Mouse (Mus musculus) myocyte (in vitro differentiated cells): ENCODE results near the gene 4933434E20Rik. TPM values are rescaled to one million over a fixed set of nuclear protein-coding genes. Genes with fewer than 3 reads are reported as not detected.
A peak's percentile ranks its signal among the peaks of the same experiment; 100 is the strongest.

Experiments used
- H3K27me3 ChIP-seq: one replicate; pipeline ENCODE4 v1.6.1; 2011; ENCODE audit not compliant: control insufficient read depth, insufficient read depth, insufficient read length
- H3K36me3 ChIP-seq: one replicate; pipeline ENCODE4 v1.6.1; 2011; ENCODE audit not compliant: control insufficient read depth, insufficient read depth
- H3K4me2 ChIP-seq: one replicate; pipeline ENCODE4 v1.6.1; 2011; ENCODE audit warnings: low read depth, control low read depth
- H3K4me3 ChIP-seq: one replicate; pipeline ENCODE4 v1.5.1; 2011; ENCODE audit warnings: mild to moderate bottlenecking, control low read depth, moderate library complexity
- H3K79me2 ChIP-seq: one replicate; pipeline ENCODE4 v1.6.1; 2011; ENCODE audit not compliant: control insufficient read depth, insufficient read depth
- H3ac ChIP-seq: one replicate; pipeline ENCODE4 v1.6.1; 2011; ENCODE audit not compliant: control insufficient read depth, insufficient read length
- CEBPB ChIP-seq: IDR thresholded peaks from 2 replicates; pipeline ENCODE4 v1.6.1; 2011; ENCODE audit warnings: mild to moderate bottlenecking, moderate library complexity; ENCODE audit not compliant: poor library complexity, insufficient read depth, severe bottlenecking
- E2F4 ChIP-seq: IDR thresholded peaks from one replicate; pipeline ENCODE4 v1.6.1; 2011; ENCODE audit warnings: mild to moderate bottlenecking, control low read depth, moderate library complexity; ENCODE audit not compliant: insufficient read depth
- MAX ChIP-seq: IDR thresholded peaks from one replicate; pipeline ENCODE4 v1.6.1; 2011; ENCODE audit warnings: low read depth, mild to moderate bottlenecking, control low read depth
- MYOD1 ChIP-seq, 3 experiments: IDR thresholded peaks; one replicate each; pipeline ENCODE4 v1.6.1; 2011; ENCODE audit warnings: control low read depth in 2 of 3, low read depth in 2 of 3, mild to moderate bottlenecking in 2 of 3, moderate library complexity in 1 of 3; ENCODE audit not compliant: insufficient read length in 2 of 3, control insufficient read depth in 1 of 3
- MYOG ChIP-seq, 3 experiments: IDR thresholded peaks; one replicate each; pipeline ENCODE4 v1.6.1; 2011; ENCODE audit warnings: control low read depth in 2 of 3, low read depth in 2 of 3, mild to moderate bottlenecking in 2 of 3; ENCODE audit not compliant: insufficient read length in 2 of 3, control insufficient read depth in 1 of 3, insufficient read depth in 1 of 3
- POLR2A ChIP-seq: IDR thresholded peaks from one replicate; pipeline ENCODE4 v1.6.1; 2011; ENCODE audit warnings: low read depth, mild to moderate bottlenecking, control low read depth, moderate library complexity; ENCODE audit not compliant: insufficient read length
- POLR2AphosphoS2 ChIP-seq: IDR thresholded peaks from one replicate; pipeline ENCODE4 v1.6.1; 2011; ENCODE audit warnings: low read depth, control low read depth; ENCODE audit not compliant: insufficient read length
- REST ChIP-seq: IDR thresholded peaks from one replicate; pipeline ENCODE4 v1.6.1; 2011; ENCODE audit warnings: mild to moderate bottlenecking, control low read depth, moderate library complexity; ENCODE audit not compliant: insufficient read depth, insufficient read length
- SRF ChIP-seq: IDR thresholded peaks from one replicate; pipeline ENCODE4 v1.6.1; 2011; ENCODE audit warnings: low read depth; ENCODE audit not compliant: control insufficient read depth, insufficient read length
- TCF12 ChIP-seq: IDR thresholded peaks from one replicate; pipeline ENCODE4 v1.6.1; 2011; ENCODE audit warnings: mild to moderate bottlenecking, control low read depth; ENCODE audit not compliant: poor library complexity, insufficient read depth, severe bottlenecking
- TCF3 ChIP-seq: IDR thresholded peaks from one replicate; pipeline ENCODE4 v1.6.1; 2011; ENCODE audit warnings: low read depth, control low read depth; ENCODE audit not compliant: insufficient read length
- USF1 ChIP-seq: IDR thresholded peaks from one replicate; pipeline ENCODE4 v1.6.1; 2011; ENCODE audit warnings: low read depth, mild to moderate bottlenecking, control low read depth, moderate library complexity
- polyA plus RNA-seq: library from polyadenylated mRNA; unstranded; fragments of >200 nt; fragmentation: generic; extraction: Trizol; gene quantifications from one replicate; pipeline ENCODE4 v1.2.1, GENCODE M21; 2012; ENCODE audit warnings: missing spikeins

Gene 4933434E20Rik
- polyA plus RNA-seq: 83.8 TPM

GRCm38 (mm10) chr3:90051441-90052350, at the start of gene 4933434E20Rik:
Gene 4933434E20Rik (plus strand): TSS chr3:90051636.
- Histone ChIP-seq H3K4me2 (peak within 1 kb of the TSS; percentile 82), H3ac (peak within 1 kb of the TSS; percentile 85), H3K36me3 (peaks cover 32% of the 10 kb centered on the region), H3K79me2 (peaks cover 81% of the 10 kb centered on the region), H3K4me3 (peak within 1 kb of the TSS; percentile 96), H3K27me3 (no peaks in the 10 kb centered on the region)
- TF ChIP-seq MAX: no peak
- no peak for TF ChIP-seq USF1
- TF ChIP-seq POLR2A: peak; percentile 52
- peak; percentile 66 for TF ChIP-seq POLR2AphosphoS2
- TF ChIP-seq MYOG (IDR thresholded peaks at IDR 0.05; ENCODE audit: control insufficient read depth in 1 of 3, insufficient read depth in 1 of 3, insufficient read length in 2 of 3, low read depth in 2 of 3): no peak
- TF ChIP-seq REST: no peak

- Histone ChIP-seq H3K36me3 (peaks cover 71% of the 10 kb centered on the region), H3K79me2 (peaks cover 5% of the 10 kb centered on the region), H3ac (no peak overlapping the region), H3K4me3 (no peak overlapping the region), H3K27me3 (no peaks in the 10 kb centered on the region), H3K4me2 (no peak overlapping the region)
- no peak for TF ChIP-seq E2F4
- no peak for TF ChIP-seq TCF12
- TF ChIP-seq MYOG (IDR thresholded peaks at IDR 0.05; ENCODE audit: control insufficient read depth in 1 of 3, insufficient read depth in 1 of 3, insufficient read length in 2 of 3, low read depth in 2 of 3): no peak
- TF ChIP-seq SRF: no peak
- TF ChIP-seq POLR2A: no peak
- no peak for TF ChIP-seq POLR2AphosphoS2
- no peak for TF ChIP-seq CEBPB
- TF ChIP-seq REST: no peak
- TF ChIP-seq MAX: no peak
- TF ChIP-seq TCF3: no peak
- no peak for TF ChIP-seq MYOD1 (IDR thresholded peaks at IDR 0.05; ENCODE audit: control insufficient read depth in 1 of 3, insufficient read length in 2 of 3, low read depth in 2 of 3)
- TF ChIP-seq USF1: no peak
Observed at GRCm38 (mm10) chr3:90004091-90004796, 47.2 kb upstream of the 4933434E20Rik start.

- no peak for TF ChIP-seq REST
- no peak for TF ChIP-seq CEBPB
- TF ChIP-seq E2F4: no peak
- Histone ChIP-seq H3ac (no peak overlapping the region), H3K27me3 (no peaks in the 10 kb centered on the region), H3K79me2 (peaks cover 5% of the 10 kb centered on the region), H3K36me3 (peaks cover 90% of the 10 kb centered on the region), H3K4me3 (no peak overlapping the region), H3K4me2 (no peak overlapping the region)
Observed at GRCm38 (mm10) chr3:90010291-90010690, 41.1 kb upstream of the 4933434E20Rik start.

- Histone ChIP-seq H3K36me3 (peaks cover 96% of the 10 kb centered on the region), H3K4me3 (no peak overlapping the region), H3K79me2 (no peaks in the 10 kb centered on the region), H3K27me3 (no peaks in the 10 kb centered on the region), H3K4me2 (no peak overlapping the region), H3ac (no peak overlapping the region)
- TF ChIP-seq REST (no peak), MYOG (IDR thresholded peaks at IDR 0.05; ENCODE audit: control insufficient read depth in 1 of 3, insufficient read depth in 1 of 3, insufficient read length in 2 of 3, low read depth in 2 of 3) (no peak), E2F4 (no peak), MYOD1 (IDR thresholded peaks at IDR 0.05; ENCODE audit: control insufficient read depth in 1 of 3, insufficient read length in 2 of 3, low read depth in 2 of 3) (no peak), CEBPB (no peak), POLR2A (no peak), TCF12 (no peak), SRF (no peak), TCF3 (no peak), USF1 (no peak), POLR2AphosphoS2 (no peak), MAX (no peak)
Observed at GRCm38 (mm10) chr3:90016626-90017025, 34.8 kb upstream of the 4933434E20Rik start.
